Mouse (Mus musculus) stomach, postnatal 0 days (tissue): ENCODE measurements around the gene Luc7l3.

ENCODE experiments used
- CTCF ChIP-seq: IDR thresholded peaks from 2 replicates; pipeline ENCODE4 v1.5.1; 2016; ENCODE audit warnings: antibody characterized with exemption, low read depth, mild to moderate bottlenecking, moderate library complexity
- EP300 ChIP-seq: optimal IDR thresholded peaks from 2 replicates; pipeline ENCODE3; 2016; ENCODE audit warnings: antibody characterized with exemption

GRCm38 (mm10) chr11:94317014-94317413 is 4.8 kb downstream of the Luc7l3 start:
- TF ChIP-seq CTCF (no peak), EP300 (no peak)
